Mouse (Mus musculus) gastrocnemius, postnatal 4 days (tissue): Measurements from ENCODE around the gene Adgrg6. TPM values are rescaled to one million over a fixed set of nuclear protein-coding genes. Genes with fewer than 3 reads are reported as not detected.

Source experiments
- DNase-seq, 2 experiments: peaks; one replicate each; pipeline ENCODE4 v3.0.0; 2021 to 2022; ENCODE audit warnings: low spot score in 2 of 2, mixed read lengths in 2 of 2
- total RNA-seq, 2 experiments: library from RNA; stranded (reverse); gene quantifications; 2 replicates each; pipeline ENCODE4 v1.2.3; 2021

The Adgrg6 gene
- total RNA-seq, 2 experiments from 2014 or later = 5.4 to 5.8 TPM

- peak in 1 of 2 experiments; percentile 25 for DNase-seq
These were observed 141.4 kb downstream of the Adgrg6 start for GRCm38 (mm10) chr10:14404070-14404469.

GRCm38 (mm10) chr10:14401744-14402143, 143.7 kb downstream of the Adgrg6 start:
- no peak for DNase-seq

- DNase-seq = peak; percentile 31 to 62
These were observed 154.3 kb downstream of the Adgrg6 start for GRCm38 (mm10) chr10:14391025-14391639.

- DNase-seq = no peak
These were observed 159.9 kb downstream of the Adgrg6 start for GRCm38 (mm10) chr10:14385574-14385973.

GRCm38 (mm10) chr10:14365065-14365589, 180.3 kb downstream of the Adgrg6 start:
- no peak for DNase-seq

- DNase-seq = no peak
These were observed 182.2 kb downstream of the Adgrg6 start for GRCm38 (mm10) chr10:14363226-14363625.

- no peak for DNase-seq
These were observed 187.2 kb downstream of the Adgrg6 start for GRCm38 (mm10) chr10:14358271-14358670.

Other genes with a start within 250 kb of the Adgrg6 start
- gene Vta1, start 159.9 kb upstream of the Adgrg6 start, total RNA-seq = 10 to 100 TPM; 37.1 to 37.4 TPM
- gene Nmbr, start 159.9 kb upstream of the Adgrg6 start, total RNA-seq = not detected
- gene Gje1, start 172.6 kb upstream of the Adgrg6 start, total RNA-seq = not detected